Mouse (Mus musculus) ES-E14 (cell line): ENCODE data around the gene Pip4k2a.

Source experiments
- CHD2 ChIP-seq: IDR thresholded peaks from 2 replicates; pipeline ENCODE4 v1.6.1; 2014; ENCODE audit warnings: mild to moderate bottlenecking, low read depth, low read length, inconsistent platforms
- HCFC1 ChIP-seq: IDR thresholded peaks from 2 replicates; pipeline ENCODE4 v1.6.1; 2012; ENCODE audit warnings: low read length, inconsistent platforms, borderline replicate concordance; ENCODE audit not compliant: insufficient read depth
- ZC3H11A ChIP-seq: IDR thresholded peaks from 2 replicates; pipeline ENCODE4 v1.6.1; 2012; ENCODE audit warnings: low read depth, mild to moderate bottlenecking, inconsistent platforms, low read length, borderline replicate concordance

DNA sequence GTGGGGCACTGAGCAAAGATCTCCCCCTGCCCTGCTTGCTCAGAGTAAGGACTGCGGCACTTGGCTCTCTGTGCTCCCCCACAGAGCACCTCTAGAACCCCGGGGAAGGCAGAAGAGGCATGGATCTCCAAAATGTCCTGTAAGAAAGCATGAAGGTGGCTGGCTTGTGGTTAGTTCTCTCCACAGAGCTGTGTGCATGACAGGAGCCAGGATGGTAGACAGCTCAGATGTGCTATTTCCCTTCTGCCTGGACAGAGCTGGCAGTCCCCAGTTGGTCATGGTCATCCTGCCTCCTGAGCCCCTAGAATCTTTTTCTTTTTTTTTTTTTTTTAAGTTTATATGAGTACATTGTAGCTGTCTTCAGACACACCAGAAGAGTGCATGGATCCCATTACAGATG is 27.5 kb downstream of the Pip4k2a start:
- TF ChIP-seq HCFC1, result no peak
- TF ChIP-seq ZC3H11A, result no peak
- no peak for TF ChIP-seq CHD2
